Mouse (Mus musculus) forebrain, embryonic 15.5 days (tissue): ENCODE results near the gene Slc9a8. TPM values are rescaled to one million over a fixed set of nuclear protein-coding genes. Genes with fewer than 3 reads are reported as not detected.
A peak's percentile ranks its signal among the peaks of the same experiment; 100 is the strongest.

Source experiments
- ATAC-seq: fragments of 200-750 bp; cut with Nextera tagmentation; replicated peaks from 2 replicates; pipeline ENCODE4 v1.8.0; 2017; ENCODE audit warnings: mild to moderate bottlenecking, moderate TSS enrichment, moderate library complexity
- H3K27ac ChIP-seq: fragments of 300-500 bp; sonication (generic); replicated peaks from 2 replicates; pipeline ENCODE4 v1.5.1; 2015; ENCODE audit warnings: mild to moderate bottlenecking, inconsistent platforms
- H3K27me3 ChIP-seq: fragments of 300-500 bp; sonication (generic); 2 replicates; pipeline ENCODE4 v1.6.1; 2015; ENCODE audit warnings: inconsistent platforms
- H3K36me3 ChIP-seq: fragments of 300-500 bp; sonication (generic); 2 replicates; pipeline ENCODE4 v1.6.1; 2015; ENCODE audit warnings: mild to moderate bottlenecking, inconsistent platforms
- H3K4me1 ChIP-seq: fragments of 300-500 bp; sonication (generic); 2 replicates; pipeline ENCODE4 v1.6.1; 2015; ENCODE audit warnings: inconsistent platforms
- H3K4me2 ChIP-seq: fragments of 300-500 bp; sonication (generic); replicated peaks from 2 replicates; pipeline ENCODE4 v1.6.1; 2015; ENCODE audit warnings: mild to moderate bottlenecking, inconsistent platforms
- H3K4me3 ChIP-seq: fragments of 300-500 bp; sonication (generic); 2 replicates; pipeline ENCODE4 v1.5.1; 2015; ENCODE audit warnings: mild to moderate bottlenecking, inconsistent platforms
- H3K9ac ChIP-seq: fragments of 300-500 bp; sonication (generic); replicated peaks from 2 replicates; pipeline ENCODE4 v1.6.1; 2015; ENCODE audit warnings: mild to moderate bottlenecking, inconsistent platforms
- H3K9me3 ChIP-seq: fragments of 300-500 bp; sonication (generic); 2 replicates; pipeline ENCODE4 v1.6.1; 2016; ENCODE audit warnings: inconsistent platforms
- WGBS: fragments of 180-500 bp; shearing (Covaris S2); methylation state at CpG from one replicate; pipeline ENCODE4 v1.1.7; 2015; ENCODE audit warnings: mixed read lengths; 5-methylcytosine and 5-hydroxymethylcytosine counted together
- polyA plus RNA-seq: library from polyadenylated mRNA; unstranded; fragments of >200 nt; fragmentation: Nextera tagmentation; extraction: Ambion mirVana; gene quantifications from 2 replicates; pipeline ENCODE4 v1.2.1, GENCODE M21; 2015

The Slc9a8 gene
- 20.4 and 23.1 TPM in 2 replicates for polyA plus RNA-seq

DNA sequence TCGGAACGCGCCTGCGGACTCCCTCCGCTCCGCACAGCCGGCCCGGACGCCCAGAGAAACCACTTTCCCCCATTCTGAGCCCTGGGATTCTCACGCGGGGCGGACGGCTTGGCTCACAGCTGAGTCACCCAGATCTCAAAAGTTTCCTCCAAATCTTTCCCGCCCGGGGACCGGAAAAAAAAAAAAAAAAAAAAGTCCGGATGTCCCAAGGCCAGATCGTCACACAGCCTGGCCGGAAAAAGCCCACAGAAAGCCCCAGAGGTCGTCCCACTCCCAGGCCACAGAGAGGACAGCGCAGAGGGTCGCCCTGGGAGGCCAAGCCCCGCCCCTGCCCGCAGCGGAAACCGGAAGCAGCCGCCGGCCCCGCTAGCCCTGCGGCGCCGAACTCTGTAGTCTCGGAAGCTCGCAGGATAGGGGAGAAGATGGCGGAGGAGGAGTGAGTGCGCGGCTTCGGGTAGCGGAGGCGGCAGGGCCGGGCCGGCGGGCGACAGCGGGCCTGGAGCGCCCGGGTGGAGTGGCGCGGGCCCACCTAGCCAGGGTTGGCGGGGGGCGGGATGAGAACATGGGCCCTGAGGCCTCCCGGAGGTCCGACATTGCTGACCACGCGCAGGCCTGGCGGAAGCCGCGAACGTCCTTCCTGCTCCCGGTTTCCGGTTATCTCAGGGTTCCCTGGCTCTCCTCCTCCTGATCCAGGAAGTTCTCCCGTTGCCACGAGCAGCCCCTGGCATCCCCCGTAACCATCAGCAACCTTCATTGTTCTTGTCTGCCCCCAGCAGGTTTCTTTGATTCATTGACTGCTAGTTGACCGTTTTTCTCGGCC, at the start of gene Slc9a8:
TSS of gene Slc9a8 (plus strand) at position 383 of the 820 bp plus-strand sequence.
- H3K36me3 ChIP-seq = peaks cover 27% of the 10 kb centered on the region
- ATAC-seq = peak; percentile 97
- peak within 1 kb of the TSS; percentile 87 for H3K4me3 ChIP-seq
- peak within 1 kb of the TSS; percentile 99 for H3K27ac ChIP-seq
- peak within 1 kb of the TSS; percentile 94 for H3K9ac ChIP-seq
- peaks cover 21% of the 10 kb centered on the region for H3K4me1 ChIP-seq
- WGBS = under 1% methylated on average over 64 of the region's 66 CpGs
- H3K27me3 ChIP-seq = no peaks in the 10 kb centered on the region
- no peaks in the 10 kb centered on the region for H3K9me3 ChIP-seq
- peak within 1 kb of the TSS; percentile 66 for H3K4me2 ChIP-seq

- WGBS = 49% methylated on average over 5 of the region's 5 CpGs
- Histone ChIP-seq H3K36me3 (no peaks in the 10 kb centered on the region), H3K4me3 (no peak overlapping the region), H3K9me3 (no peaks in the 10 kb centered on the region), H3K4me1 (peaks cover 6% of the 10 kb centered on the region; the same call in 1 of the 2 replicates), H3K27ac (no peak overlapping the region), H3K9ac (no peak overlapping the region), H3K27me3 (no peaks in the 10 kb centered on the region), H3K4me2 (no peak overlapping the region)
- ATAC-seq = no peak
Measured at GRCm38 (mm10) chr2:167373266-167373665, 48.2 kb upstream of the Slc9a8 start.

- WGBS = 92% methylated on average over 12 of the region's 12 CpGs
- Histone ChIP-seq H3K27me3 (no peaks in the 10 kb centered on the region), H3K27ac (no peak overlapping the region), H3K9ac (no peak overlapping the region), H3K4me1 (peaks cover 6% of the 10 kb centered on the region; the same call in 1 of the 2 replicates), H3K4me2 (no peak overlapping the region), H3K4me3 (no peak overlapping the region), H3K36me3 (no peaks in the 10 kb centered on the region), H3K9me3 (no peaks in the 10 kb centered on the region)
- ATAC-seq = no peak
Measured at GRCm38 (mm10) chr2:167374191-167374805, 47.2 kb upstream of the Slc9a8 start.

- H3K4me2 ChIP-seq = no peak overlapping the region
- H3K9me3 ChIP-seq = no peaks in the 10 kb centered on the region
- peaks cover 6% of the 10 kb centered on the region; the same call in 1 of the 2 replicates for H3K4me1 ChIP-seq
- H3K4me3 ChIP-seq = no peak overlapping the region
- H3K27ac ChIP-seq = no peak overlapping the region
- H3K9ac ChIP-seq = no peak overlapping the region
- 85% methylated on average over 9 of the region's 9 CpGs for WGBS
- ATAC-seq = no peak
- H3K27me3 ChIP-seq = no peaks in the 10 kb centered on the region
- no peaks in the 10 kb centered on the region for H3K36me3 ChIP-seq
Measured at GRCm38 (mm10) chr2:167375135-167375534, 46.4 kb upstream of the Slc9a8 start.

DNA sequence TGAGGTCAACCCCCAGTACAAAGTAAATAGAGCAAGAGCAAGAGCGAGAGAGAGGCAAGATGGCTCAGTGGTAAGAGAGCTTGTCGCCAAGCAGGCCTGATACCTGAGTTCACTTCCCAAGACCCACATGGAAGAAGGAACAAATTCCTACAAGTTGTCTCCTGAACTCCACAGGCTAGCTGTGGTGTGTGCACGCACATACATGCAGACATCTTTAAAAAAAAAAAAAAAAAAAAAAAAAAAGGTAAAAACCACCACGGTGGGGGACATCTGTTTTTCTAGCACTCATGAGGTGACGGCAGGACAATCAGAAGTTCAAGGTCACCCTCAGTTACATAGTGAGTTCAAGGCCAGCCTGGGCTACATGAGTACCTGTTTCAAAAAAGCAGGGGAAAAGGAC, 45.8 kb upstream of the Slc9a8 start:
- ATAC-seq = no peak
- H3K27ac ChIP-seq = no peak overlapping the region
- no peaks in the 10 kb centered on the region for H3K36me3 ChIP-seq
- no peaks in the 10 kb centered on the region for H3K9me3 ChIP-seq
- H3K4me2 ChIP-seq = no peak overlapping the region
- peaks cover 6% of the 10 kb centered on the region; the same call in 1 of the 2 replicates for H3K4me1 ChIP-seq
- no peak overlapping the region for H3K4me3 ChIP-seq
- WGBS = 92% methylated on average over 5 of the region's 5 CpGs
- H3K9ac ChIP-seq = no peak overlapping the region
- no peaks in the 10 kb centered on the region for H3K27me3 ChIP-seq

DNA sequence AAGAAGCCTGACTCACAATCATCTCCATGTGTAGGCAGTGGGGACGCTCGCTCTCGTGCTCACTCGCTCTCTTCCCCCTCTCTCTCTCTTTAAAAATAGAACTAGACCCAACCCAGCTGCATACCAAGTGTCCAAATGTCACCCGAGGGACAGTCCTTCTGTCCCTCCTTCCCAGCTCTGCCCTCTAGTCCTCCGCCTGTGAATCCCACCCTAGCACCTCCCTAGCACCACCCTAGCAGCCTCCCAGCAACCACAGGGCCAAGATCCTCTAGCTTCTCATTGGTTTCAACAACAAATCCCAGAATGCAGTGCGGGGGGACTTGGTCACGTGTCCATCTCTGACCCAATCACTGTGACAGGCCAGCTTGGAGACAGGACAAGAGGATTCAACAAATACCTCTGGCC, 45.4 kb upstream of the Slc9a8 start:
- no peaks in the 10 kb centered on the region for H3K36me3 ChIP-seq
- H3K4me1 ChIP-seq = peaks cover 6% of the 10 kb centered on the region; the same call in 1 of the 2 replicates
- H3K4me3 ChIP-seq = no peak overlapping the region
- no peak overlapping the region for H3K9ac ChIP-seq
- 81% methylated on average over 8 of the region's 8 CpGs for WGBS
- ATAC-seq = no peak
- no peak overlapping the region for H3K27ac ChIP-seq
- no peak overlapping the region for H3K4me2 ChIP-seq
- H3K9me3 ChIP-seq = no peaks in the 10 kb centered on the region
- H3K27me3 ChIP-seq = no peaks in the 10 kb centered on the region

DNA sequence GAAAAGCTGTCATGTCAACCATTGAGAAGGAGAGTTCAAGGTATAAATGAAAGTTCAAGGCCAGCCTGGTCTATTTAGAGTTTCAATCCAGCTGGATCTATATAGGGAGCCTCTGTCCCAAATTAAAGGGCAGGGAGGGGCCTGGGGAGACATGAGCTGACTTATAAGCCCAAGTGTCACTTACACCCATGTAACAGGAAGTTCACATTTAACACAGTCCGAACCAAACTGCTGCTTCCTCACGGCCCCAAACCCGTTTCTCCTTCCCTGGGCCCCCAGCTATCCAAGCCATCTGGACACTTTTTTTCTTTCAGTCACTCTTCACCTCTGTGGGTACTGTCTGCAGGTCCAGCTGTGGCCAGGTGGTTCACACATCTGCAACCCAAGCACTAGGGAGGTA, 43.8 kb upstream of the Slc9a8 start:
- Histone ChIP-seq H3K4me1 (peaks cover 6% of the 10 kb centered on the region; the same call in 1 of the 2 replicates), H3K4me3 (no peak overlapping the region), H3K4me2 (no peak overlapping the region), H3K27me3 (no peaks in the 10 kb centered on the region), H3K27ac (no peak overlapping the region), H3K36me3 (no peaks in the 10 kb centered on the region), H3K9me3 (no peaks in the 10 kb centered on the region), H3K9ac (no peak overlapping the region)
- WGBS = 82% methylated on average over 3 of the region's 3 CpGs
- ATAC-seq = no peak

DNA sequence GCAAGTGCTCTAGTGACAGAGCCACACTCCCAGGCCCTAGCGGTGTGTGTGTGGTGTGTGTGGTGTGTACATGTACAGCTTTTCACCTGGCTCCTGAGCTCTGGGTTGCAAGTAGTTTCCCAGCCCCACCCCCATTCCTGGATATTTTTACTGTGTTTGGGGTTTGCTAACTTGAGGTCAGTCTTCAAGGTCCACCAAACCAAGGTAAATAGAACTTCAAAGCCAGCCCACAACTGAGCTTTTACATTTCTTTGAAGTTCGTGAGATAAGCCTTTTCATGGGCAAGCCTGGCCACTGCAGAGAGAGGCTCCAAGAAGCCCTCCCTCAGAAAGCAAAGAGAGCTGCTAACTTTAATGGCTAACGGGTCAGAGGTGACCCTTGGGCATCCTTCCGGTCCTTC, 42.5 kb upstream of the Slc9a8 start:
- no peaks in the 10 kb centered on the region for H3K9me3 ChIP-seq
- no peak overlapping the region for H3K4me3 ChIP-seq
- no peaks in the 10 kb centered on the region for H3K36me3 ChIP-seq
- 56% methylated on average over 4 of the region's 4 CpGs for WGBS
- no peak overlapping the region for H3K9ac ChIP-seq
- ATAC-seq = no peak
- H3K27ac ChIP-seq = no peak overlapping the region
- H3K27me3 ChIP-seq = no peaks in the 10 kb centered on the region
- H3K4me1 ChIP-seq = no peaks in the 10 kb centered on the region
- H3K4me2 ChIP-seq = no peak overlapping the region

DNA sequence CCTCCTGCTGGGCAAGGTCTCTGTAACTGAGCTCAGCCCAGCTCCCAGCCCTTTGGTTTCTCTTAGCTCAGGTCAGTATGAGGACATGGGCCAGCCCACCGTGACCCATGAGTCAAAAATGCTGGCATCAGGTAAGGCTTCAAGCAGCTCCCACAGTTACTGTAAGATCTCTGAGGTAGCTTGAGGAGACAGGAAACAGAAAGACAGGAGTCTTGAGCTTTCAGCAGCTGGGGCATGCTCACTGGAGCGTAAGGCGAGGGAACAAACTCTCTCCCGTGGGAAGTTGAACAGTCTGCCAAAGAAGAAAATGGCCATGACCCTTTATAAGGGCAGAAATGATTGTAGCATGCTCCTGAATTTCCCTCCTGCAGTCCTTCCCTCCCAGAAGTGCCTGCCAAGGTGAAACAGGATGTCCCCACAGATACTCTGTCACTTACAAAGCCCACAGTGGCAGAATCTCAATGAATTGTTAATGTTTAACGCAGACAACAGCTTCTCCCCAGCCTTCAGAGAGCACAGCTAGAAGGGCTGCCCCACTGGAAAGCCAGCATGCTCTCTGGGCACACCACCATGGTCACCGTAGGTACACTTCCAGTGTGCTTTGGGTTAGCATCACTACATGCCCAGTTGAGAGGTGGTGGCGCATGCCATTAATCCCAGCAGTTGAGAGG, 40.8 kb upstream of the Slc9a8 start:
- no peak overlapping the region for H3K27ac ChIP-seq
- no peak overlapping the region for H3K4me2 ChIP-seq
- WGBS = 61% methylated on average over 7 of the region's 7 CpGs
- no peak overlapping the region for H3K4me3 ChIP-seq
- no peaks in the 10 kb centered on the region for H3K36me3 ChIP-seq
- no peaks in the 10 kb centered on the region for H3K4me1 ChIP-seq
- H3K9me3 ChIP-seq = no peaks in the 10 kb centered on the region
- no peaks in the 10 kb centered on the region for H3K27me3 ChIP-seq
- no peak overlapping the region for H3K9ac ChIP-seq
- ATAC-seq = no peak

DNA sequence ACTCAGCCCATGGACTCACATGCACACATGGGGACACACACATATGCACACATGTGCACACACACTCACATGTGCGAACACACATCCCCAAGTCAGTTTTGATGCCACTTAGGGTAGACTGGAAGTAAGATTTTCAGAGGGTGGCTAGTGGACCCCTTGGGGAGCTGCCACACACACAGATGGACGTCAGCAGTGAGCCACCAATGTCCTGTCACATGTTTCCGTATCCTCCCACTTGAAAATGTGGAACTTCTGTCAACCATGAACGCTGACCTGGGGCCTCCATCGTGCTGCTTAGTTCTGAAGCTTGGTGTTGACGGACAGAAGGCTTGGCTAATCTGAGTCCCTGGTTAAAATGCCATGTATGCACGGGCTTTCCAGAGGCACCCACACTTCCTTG, 39.9 kb upstream of the Slc9a8 start:
- Histone ChIP-seq H3K27me3 (no peaks in the 10 kb centered on the region), H3K4me1 (no peaks in the 10 kb centered on the region), H3K27ac (no peak overlapping the region), H3K4me3 (no peak overlapping the region), H3K36me3 (no peaks in the 10 kb centered on the region), H3K4me2 (no peak overlapping the region), H3K9ac (no peak overlapping the region), H3K9me3 (no peaks in the 10 kb centered on the region)
- ATAC-seq = no peak
- 90% methylated on average over 7 of the region's 7 CpGs for WGBS

DNA sequence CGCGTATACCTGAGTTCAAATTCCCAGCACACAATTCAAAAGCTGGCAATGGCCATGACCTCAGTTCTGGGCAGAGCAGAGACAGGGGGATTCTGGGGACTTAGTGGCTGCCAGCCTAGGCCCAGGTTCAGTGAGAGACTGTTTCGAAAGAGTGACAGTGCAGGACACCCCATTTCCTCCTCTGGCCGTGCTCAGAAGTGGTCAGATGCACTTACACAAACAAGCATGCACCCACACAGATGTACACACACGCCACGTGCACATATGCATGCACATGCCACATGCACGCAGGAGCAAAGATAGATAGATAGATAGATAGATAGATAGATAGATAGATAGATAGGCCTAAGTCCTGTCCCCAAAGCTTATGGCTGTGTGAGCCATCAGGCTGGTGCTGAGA, 39.1 kb upstream of the Slc9a8 start:
- no peak overlapping the region for H3K27ac ChIP-seq
- no peaks in the 10 kb centered on the region for H3K27me3 ChIP-seq
- no peak overlapping the region for H3K9ac ChIP-seq
- 84% methylated on average over 7 of the region's 7 CpGs for WGBS
- no peak for ATAC-seq
- H3K9me3 ChIP-seq = no peaks in the 10 kb centered on the region
- no peak overlapping the region for H3K4me3 ChIP-seq
- no peak overlapping the region for H3K4me2 ChIP-seq
- no peaks in the 10 kb centered on the region for H3K36me3 ChIP-seq
- no peaks in the 10 kb centered on the region for H3K4me1 ChIP-seq

DNA sequence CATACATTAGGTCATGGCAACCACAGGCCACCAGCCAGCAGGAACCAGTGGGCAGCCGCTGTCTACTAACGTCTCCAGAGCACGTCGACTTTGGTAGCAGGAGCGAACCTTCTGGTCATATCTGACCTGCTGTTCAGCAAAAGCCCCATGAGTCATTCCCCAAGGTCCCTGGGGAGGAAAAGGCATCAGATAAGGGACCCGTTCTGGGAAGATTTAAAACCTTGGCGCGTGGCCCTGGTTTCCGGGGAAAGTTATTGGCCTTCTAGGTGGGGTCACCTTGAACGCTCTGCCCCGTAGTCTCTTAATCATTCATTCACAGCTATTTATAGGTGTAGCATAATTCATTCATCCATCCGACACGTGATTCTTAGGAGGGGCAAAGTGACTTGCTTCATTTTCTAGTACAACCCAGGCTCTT, 37.8 kb upstream of the Slc9a8 start:
- no peak for ATAC-seq
- H3K4me3 ChIP-seq = no peak overlapping the region
- WGBS = 94% methylated on average over 13 of the region's 13 CpGs
- H3K9ac ChIP-seq = no peak overlapping the region
- H3K27me3 ChIP-seq = no peaks in the 10 kb centered on the region
- H3K36me3 ChIP-seq = no peaks in the 10 kb centered on the region
- H3K9me3 ChIP-seq = no peaks in the 10 kb centered on the region
- no peak overlapping the region for H3K4me2 ChIP-seq
- no peak overlapping the region for H3K27ac ChIP-seq
- no peaks in the 10 kb centered on the region for H3K4me1 ChIP-seq
